Mouse (Mus musculus) heart, embryonic 16.5 days (tissue): ENCODE results near the gene Irf8. TPM values are rescaled to one million over a fixed set of nuclear protein-coding genes. Genes with fewer than 3 reads are reported as not detected.
A peak's percentile ranks its signal among the peaks of the same experiment; 100 is the strongest.

Source experiments
- ATAC-seq: fragments of 200-750 bp; cut with Nextera tagmentation; replicated peaks from 2 replicates; pipeline ENCODE4 v1.8.0; 2017; ENCODE audit warnings: moderate number of reproducible peaks; ENCODE audit not compliant: insufficient read depth, low FRiP score; ENCODE audit errors: extremely low read depth
- H3K27ac ChIP-seq: fragments of 300-500 bp; sonication (generic); 2 replicates; pipeline ENCODE4 v1.5.1; 2014; ENCODE audit warnings: mild to moderate bottlenecking, low read length, control low read depth, moderate library complexity
- H3K27me3 ChIP-seq: fragments of 300-500 bp; sonication (generic); 2 replicates; pipeline ENCODE4 v1.6.1; 2014; ENCODE audit warnings: low read length, mixed read lengths; ENCODE audit not compliant: control insufficient read depth, insufficient read depth
- H3K36me3 ChIP-seq: fragments of 300-500 bp; sonication (generic); 2 replicates; pipeline ENCODE4 v1.6.1; 2014; ENCODE audit not compliant: control insufficient read depth, insufficient read depth
- H3K4me1 ChIP-seq: fragments of 300-500 bp; sonication (generic); 2 replicates; pipeline ENCODE4 v1.6.1; 2014; ENCODE audit warnings: low read length, mixed read lengths; ENCODE audit not compliant: control insufficient read depth, insufficient read depth
- H3K4me2 ChIP-seq: fragments of 300-500 bp; sonication (generic); 2 replicates; pipeline ENCODE4 v1.6.1; 2014; ENCODE audit warnings: low read depth, mild to moderate bottlenecking, control low read depth, low read length
- H3K4me3 ChIP-seq: fragments of 300-500 bp; sonication (generic); 2 replicates; pipeline ENCODE4 v1.5.1; 2014; ENCODE audit warnings: mild to moderate bottlenecking, control low read depth, low read length
- H3K9ac ChIP-seq: fragments of 300-500 bp; sonication (generic); 2 replicates; pipeline ENCODE4 v1.6.1; 2014; ENCODE audit warnings: low read length, control low read depth
- H3K9me3 ChIP-seq: fragments of 300-500 bp; sonication (generic); replicated peaks from 2 replicates; pipeline ENCODE4 v1.6.1; 2016; ENCODE audit warnings: low read length; ENCODE audit not compliant: control insufficient read depth
- WGBS: fragments of 180-500 bp; shearing (Covaris S2); extraction: QIAGEN DNeasy Blood & Tissue Kit; methylation state at CpG from one replicate; pipeline ENCODE4 v1.1.7; 2014; 5-methylcytosine and 5-hydroxymethylcytosine counted together
- polyA plus RNA-seq: library from polyadenylated mRNA; unstranded; fragments of >200 nt; fragmentation: Nextera tagmentation; extraction: Ambion mirVana; gene quantifications from 2 replicates; pipeline ENCODE4 v1.2.1, GENCODE M21; 2015

Gene Irf8
- polyA plus RNA-seq, 1 experiment from 2014 or later, result 22.5 TPM

DNA sequence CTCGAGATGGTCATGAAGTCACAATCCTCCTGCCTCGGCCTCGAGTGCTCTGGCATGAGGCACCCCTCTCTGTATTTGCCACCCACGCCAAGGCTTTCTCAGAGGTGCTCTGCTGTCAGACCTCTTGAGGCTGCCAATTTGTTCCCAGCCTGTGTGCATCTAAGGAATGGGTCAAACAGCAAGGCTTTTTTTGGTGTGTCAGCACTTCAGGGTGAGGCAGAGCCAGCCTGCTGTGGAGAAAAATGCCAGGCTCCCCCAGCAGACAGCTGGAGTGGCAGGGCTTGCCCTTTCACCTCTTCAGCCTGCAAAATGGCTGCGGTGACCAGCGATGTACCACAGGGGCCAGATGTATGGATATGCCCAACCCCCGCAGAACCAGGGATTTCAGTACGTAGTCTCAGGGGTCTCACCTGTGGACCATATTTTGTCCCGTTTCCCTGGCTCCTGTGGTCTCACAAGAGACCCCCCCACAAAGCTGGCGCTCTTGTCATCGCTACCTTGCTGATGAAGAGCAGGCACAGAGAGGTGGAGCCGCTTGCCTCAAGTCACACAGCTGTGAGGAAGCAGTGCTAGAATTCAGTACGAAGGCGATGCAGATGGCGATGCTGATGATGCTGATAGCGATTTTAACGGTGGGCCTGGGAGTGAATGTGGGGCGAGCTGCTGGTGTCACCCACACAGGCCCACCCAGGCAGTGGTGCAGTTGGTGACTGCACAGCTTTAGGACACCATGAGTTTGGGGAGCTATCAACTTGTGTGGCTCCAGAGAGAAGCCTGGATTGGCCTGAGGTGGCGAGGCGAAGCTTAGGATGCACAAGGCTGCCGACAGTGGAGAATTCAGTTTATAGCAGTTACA lies 15.3 kb downstream of the Irf8 start:
- Histone ChIP-seq H3K4me3 (no peak overlapping the region), H3K4me2 (peak overlapping the region; percentile 47), H3K9ac (peak overlapping the region; percentile 41; the same call in 1 of the 2 replicates), H3K27ac (peak overlapping the region; percentile 66), H3K9me3 (no peaks in the 10 kb centered on the region), H3K36me3 (no peaks in the 10 kb centered on the region), H3K27me3 (no peaks in the 10 kb centered on the region), H3K4me1 (peaks cover 16% of the 10 kb centered on the region)
- peak; percentile 29 for ATAC-seq
- WGBS, result 49% methylated on average over 21 of the region's 21 CpGs

DNA sequence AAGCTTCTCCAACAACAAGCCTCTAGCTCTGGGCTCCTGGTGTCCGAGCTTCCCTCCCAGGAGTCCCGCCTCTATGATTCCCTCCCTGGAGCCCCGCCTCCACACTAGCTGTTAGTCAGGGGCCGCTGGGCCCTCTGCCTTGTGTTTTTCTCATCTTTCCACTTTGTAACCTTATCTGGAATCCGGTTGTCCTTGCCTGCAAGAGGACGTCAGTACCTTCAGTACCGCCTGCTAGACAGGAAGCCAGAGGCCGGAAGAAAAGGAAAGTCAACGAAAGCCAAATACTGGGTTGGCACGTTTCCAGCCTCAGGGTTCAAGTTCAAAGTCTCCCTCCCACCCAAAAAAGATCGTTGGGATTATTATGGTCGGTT lies 15.9 kb downstream of the Irf8 start:
- Histone ChIP-seq H3K4me1 (peaks cover 16% of the 10 kb centered on the region), H3K36me3 (no peaks in the 10 kb centered on the region), H3K9me3 (no peaks in the 10 kb centered on the region), H3K27me3 (no peaks in the 10 kb centered on the region), H3K27ac (peak overlapping the region; percentile 66), H3K4me3 (no peak overlapping the region), H3K4me2 (peak overlapping the region; percentile 47), H3K9ac (peak overlapping the region; percentile 41; the same call in 1 of the 2 replicates)
- 3% methylated on average over 12 of the region's 12 CpGs for WGBS
- peak; percentile 79 for ATAC-seq

DNA sequence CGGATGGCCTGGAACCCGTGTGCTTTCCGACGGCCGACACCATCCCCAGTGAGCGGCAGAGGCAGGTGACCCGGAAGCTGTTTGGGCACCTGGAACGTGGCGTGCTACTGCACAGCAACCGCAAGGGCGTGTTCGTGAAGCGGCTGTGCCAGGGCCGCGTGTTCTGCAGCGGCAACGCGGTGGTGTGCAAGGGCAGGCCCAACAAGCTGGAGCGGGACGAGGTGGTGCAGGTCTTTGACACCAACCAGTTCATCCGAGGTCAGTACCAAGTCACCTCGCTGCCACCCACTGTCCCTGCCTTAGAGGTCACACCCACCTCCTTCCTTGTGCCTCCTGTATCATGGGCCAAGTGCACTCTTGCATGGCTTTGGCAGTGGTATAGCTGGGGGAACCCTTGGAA lies 17.3 kb downstream of the Irf8 start:
- no peak overlapping the region for H3K9ac ChIP-seq
- no peak overlapping the region for H3K4me2 ChIP-seq
- no peaks in the 10 kb centered on the region for H3K27me3 ChIP-seq
- WGBS, result 93% methylated on average over 22 of the region's 22 CpGs
- peaks cover 16% of the 10 kb centered on the region for H3K4me1 ChIP-seq
- no peaks in the 10 kb centered on the region for H3K9me3 ChIP-seq
- no peaks in the 10 kb centered on the region for H3K36me3 ChIP-seq
- H3K27ac ChIP-seq, result no peak overlapping the region
- no peak overlapping the region for H3K4me3 ChIP-seq
- ATAC-seq, result no peak

DNA sequence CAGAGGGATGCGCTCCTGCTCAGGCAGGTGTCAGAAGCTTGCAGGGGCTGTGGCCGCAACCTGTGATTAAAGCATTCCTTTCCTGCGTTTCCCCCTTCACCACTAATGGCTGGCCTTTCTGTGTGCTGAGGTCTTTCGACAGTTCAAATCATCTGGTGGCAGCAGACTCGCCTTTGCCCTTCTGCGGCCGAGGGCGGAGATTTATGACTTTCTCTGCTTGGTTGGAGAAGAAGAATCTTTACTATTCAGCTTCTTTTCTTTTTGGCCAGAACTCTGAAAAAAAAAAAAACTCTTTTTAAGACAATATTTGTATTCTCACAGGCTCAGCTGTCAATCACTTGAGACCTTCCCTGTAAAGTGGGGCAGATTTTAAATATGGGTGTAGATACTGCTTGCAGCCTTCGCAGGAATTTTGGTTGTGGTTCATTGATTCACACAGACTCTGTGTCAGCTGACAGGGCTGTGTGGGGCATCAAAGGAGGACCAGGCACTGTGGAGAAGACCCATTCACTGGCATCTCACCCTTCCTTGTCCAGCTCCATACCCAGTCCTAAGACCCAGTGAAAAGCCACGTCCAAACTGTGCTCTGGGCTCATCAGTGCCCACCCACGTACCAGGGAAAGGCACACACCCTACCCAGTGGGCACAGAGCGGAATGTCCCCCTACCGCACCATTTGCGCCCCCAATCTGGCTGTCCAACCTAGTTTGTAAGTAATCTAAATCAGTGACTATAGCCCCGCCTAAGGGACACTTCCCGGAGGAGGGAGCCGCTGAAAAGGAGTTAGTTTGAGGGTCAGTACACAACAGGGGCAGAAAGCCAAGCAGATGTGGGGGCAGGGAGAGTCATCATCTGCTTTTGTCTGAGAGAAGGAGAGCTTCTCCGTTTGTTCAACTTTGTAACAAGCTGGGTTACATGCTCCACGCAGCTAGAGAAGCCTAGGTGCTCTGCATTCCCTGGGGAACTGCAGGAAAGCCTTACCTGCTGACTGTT lies 19.4 kb downstream of the Irf8 start:
- Histone ChIP-seq H3K36me3 (no peaks in the 10 kb centered on the region), H3K27ac (no peak overlapping the region), H3K4me1 (peaks cover 16% of the 10 kb centered on the region), H3K4me2 (no peak overlapping the region), H3K9me3 (no peaks in the 10 kb centered on the region), H3K27me3 (no peaks in the 10 kb centered on the region), H3K4me3 (no peak overlapping the region), H3K9ac (no peak overlapping the region)
- 66% methylated on average over 19 of the region's 19 CpGs for WGBS
- ATAC-seq, result no peak

DNA sequence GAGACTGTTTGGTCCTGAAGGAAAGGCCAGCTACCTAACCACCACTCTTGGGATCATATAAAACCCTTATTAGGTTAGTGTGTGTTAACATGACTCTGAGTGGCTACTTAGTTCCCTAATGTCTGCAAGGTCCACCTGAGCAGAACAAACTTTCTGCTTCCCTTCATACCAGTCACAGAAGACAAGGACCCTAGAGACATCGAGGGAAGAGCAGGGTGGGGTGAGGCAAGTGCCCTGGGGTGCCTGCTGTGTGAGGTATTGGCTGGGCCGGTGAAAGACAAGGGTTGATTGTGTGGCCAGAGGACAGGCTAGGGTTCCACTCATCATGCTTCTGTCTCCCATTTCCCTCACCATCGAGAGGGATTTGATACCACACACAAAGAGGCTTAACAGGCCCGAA lies 21.8 kb downstream of the Irf8 start:
- no peak for ATAC-seq
- Histone ChIP-seq H3K9ac (no peak overlapping the region), H3K4me3 (no peak overlapping the region), H3K27me3 (no peaks in the 10 kb centered on the region), H3K27ac (no peak overlapping the region), H3K4me2 (no peak overlapping the region), H3K4me1 (no peaks in the 10 kb centered on the region), H3K36me3 (no peaks in the 10 kb centered on the region), H3K9me3 (no peaks in the 10 kb centered on the region)
- WGBS, result 61% methylated on average over 4 of the region's 4 CpGs

DNA sequence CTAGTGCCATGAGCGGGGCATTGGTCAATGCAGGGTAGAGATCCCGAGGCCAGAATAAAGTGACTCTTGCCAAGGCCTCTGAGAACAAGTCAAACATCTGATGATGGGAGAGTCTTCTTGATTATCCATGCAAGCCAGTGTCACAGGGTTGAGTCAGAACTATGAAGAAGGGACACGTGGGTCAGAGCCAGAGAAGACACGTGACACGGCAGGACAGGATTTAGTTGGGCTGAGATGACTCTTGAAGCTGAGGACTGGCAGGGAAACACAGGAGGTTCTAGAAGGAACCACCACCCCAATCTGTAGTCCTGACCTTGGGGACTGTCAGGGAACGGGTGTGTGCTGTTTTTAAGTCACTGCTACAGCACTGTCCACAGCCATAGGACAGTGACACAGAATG lies 23.7 kb downstream of the Irf8 start:
- H3K36me3 ChIP-seq, result no peaks in the 10 kb centered on the region
- WGBS, result 83% methylated on average over 6 of the region's 6 CpGs
- H3K4me1 ChIP-seq, result no peaks in the 10 kb centered on the region
- H3K27me3 ChIP-seq, result no peaks in the 10 kb centered on the region
- H3K4me3 ChIP-seq, result no peak overlapping the region
- H3K27ac ChIP-seq, result no peak overlapping the region
- H3K9ac ChIP-seq, result no peak overlapping the region
- no peak overlapping the region for H3K4me2 ChIP-seq
- H3K9me3 ChIP-seq, result no peaks in the 10 kb centered on the region
- no peak for ATAC-seq

DNA sequence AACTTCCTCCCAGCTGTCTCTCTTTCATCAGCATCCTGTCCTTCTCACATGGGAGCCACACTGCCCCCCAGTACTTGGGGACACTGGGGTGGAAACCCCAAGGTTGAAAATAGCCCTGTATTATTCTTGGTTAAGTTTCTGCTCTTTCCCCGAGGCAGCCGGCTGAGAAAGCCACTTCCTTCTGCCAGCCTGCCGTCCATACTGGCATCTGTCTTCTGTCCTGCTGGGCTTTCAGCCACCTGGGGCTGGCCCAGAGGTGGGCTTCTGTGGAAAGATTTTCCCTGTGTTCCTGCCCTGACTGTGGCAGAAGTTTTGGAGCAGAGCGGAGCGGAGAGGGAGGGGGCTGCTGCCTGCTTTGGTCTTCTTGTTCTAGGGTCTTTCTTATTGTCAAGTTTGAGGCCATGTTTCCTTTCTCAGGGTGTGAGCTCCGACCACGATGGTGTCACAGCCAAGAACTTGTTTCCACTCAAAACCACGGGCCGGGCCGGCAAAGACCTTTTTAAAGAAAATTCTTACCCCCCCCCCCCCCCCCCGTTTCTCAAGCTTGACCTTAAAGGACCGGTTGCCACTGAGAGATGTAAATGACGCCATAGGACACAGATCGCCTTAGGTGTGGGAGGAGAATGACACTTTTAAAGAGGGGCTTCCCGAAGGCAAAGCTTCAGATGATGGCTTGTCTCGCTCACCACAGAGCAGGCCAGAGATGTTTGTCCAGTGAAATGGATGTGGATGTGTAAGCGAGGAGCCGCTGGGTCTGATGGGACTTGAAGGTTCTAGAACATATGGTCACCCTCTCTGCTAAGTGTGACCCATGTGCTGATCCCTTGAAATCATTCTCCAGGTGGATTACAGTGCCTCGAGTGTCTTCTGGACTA lies 24.4 kb downstream of the Irf8 start:
- H3K9me3 ChIP-seq, result no peaks in the 10 kb centered on the region
- H3K36me3 ChIP-seq, result no peaks in the 10 kb centered on the region
- no peaks in the 10 kb centered on the region for H3K4me1 ChIP-seq
- H3K4me2 ChIP-seq, result no peak overlapping the region
- H3K27me3 ChIP-seq, result no peaks in the 10 kb centered on the region
- WGBS, result 71% methylated on average over 19 of the region's 19 CpGs
- H3K27ac ChIP-seq, result no peak overlapping the region
- H3K4me3 ChIP-seq, result no peak overlapping the region
- ATAC-seq, result no peak
- no peak overlapping the region for H3K9ac ChIP-seq

DNA sequence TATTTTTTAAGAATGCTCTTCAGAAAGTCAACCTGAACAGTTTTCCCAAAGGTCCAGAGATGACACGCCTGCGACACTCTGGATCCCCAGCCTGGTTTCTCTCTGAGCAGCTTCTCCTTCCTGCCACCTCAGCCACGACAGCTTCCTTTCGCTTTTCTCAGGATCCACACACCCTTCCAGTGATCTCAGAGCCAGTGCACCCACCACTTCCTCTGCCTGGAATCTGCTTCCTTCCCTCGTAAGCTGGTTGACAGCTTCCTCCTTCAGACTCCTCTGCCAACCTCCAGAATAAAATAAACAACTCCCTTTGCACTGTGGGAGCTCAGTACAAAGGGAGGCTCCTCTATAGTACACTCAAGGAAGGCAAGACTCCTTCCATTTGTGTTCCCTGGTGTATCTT lies 27.1 kb downstream of the Irf8 start:
- no peak overlapping the region for H3K9ac ChIP-seq
- H3K4me2 ChIP-seq, result no peak overlapping the region
- H3K27me3 ChIP-seq, result no peaks in the 10 kb centered on the region
- no peak overlapping the region for H3K4me3 ChIP-seq
- H3K9me3 ChIP-seq, result no peaks in the 10 kb centered on the region
- ATAC-seq, result 0 out of 2 replicates have a peak, but pooled peaks have one; percentile 23
- 51% methylated on average over 5 of the region's 5 CpGs for WGBS
- peaks cover 11% of the 10 kb centered on the region for H3K4me1 ChIP-seq
- H3K36me3 ChIP-seq, result no peaks in the 10 kb centered on the region
- H3K27ac ChIP-seq, result no peak overlapping the region
